Mouse (Mus musculus) left cerebral cortex, adult 2 months (tissue): ENCODE measurements at regions not wholly inside any gene's neighbourhood (a gene's known extent, or its start where the extent isn't known, plus 50 kb on each side); places are given as distances from the start of the nearest gene placed in this dataset.

Source experiments
- DNase-seq, 2 experiments: peaks; one replicate each; pipeline ENCODE4 v3.0.0; 2021 to 2022; ENCODE audit warnings: low spot score in 2 of 2, mixed read lengths in 1 of 2; ENCODE audit errors: extremely low spot score in 1 of 2
- H3K27ac ChIP-seq: fragments of 200-600 bp; 2 replicates; pipeline ENCODE4 v1.8.1; 2022
- H3K4me3 ChIP-seq: fragments of 200-600 bp; 2 replicates; pipeline ENCODE4 v1.8.1; 2022
- CTCF ChIP-seq: fragments of 200-600 bp; IDR thresholded peaks from 2 replicates; pipeline ENCODE4 v1.8.1; 2022; ENCODE audit warnings: antibody characterized with exemption, mild to moderate bottlenecking, moderate library complexity
- intact Hi-C: fragments of 180-260 bp; cut with DNase I; formaldehyde crosslinking; loops from one replicate; pipeline ENCODE4 v1.15.1; 2025

GRCm38 (mm10) chr5:148633999-148634398, 81.4 kb upstream of the Ubl3 start:
- TF ChIP-seq CTCF: no peak
- Histone ChIP-seq H3K4me3 (no peak overlapping the region), H3K27ac (no peak overlapping the region)
- no peak for DNase-seq
- intact Hi-C loops: no loop called here

DNA sequence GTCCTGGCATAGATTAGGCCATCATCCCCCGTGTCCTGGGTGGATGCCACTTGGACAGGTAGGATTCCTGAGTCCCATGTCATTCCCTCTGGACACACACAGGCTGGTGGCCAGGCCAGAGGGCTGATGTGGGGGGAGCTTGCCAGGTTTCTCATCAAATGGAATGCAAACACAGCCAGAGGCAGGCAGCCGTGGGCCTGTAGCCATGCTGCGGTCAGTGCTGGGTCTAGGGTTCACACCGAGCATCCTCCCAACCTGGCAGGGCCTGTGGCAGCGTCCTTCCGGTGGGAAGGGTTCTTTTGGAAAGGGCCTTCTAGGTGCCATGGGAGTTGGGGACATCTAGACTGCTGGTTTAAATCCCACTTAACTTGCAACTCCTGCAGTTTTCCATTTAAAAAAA, 80.7 kb upstream of the Ubl3 start:
- no peak for DNase-seq
- intact Hi-C loops: no loop called here
- no peak for TF ChIP-seq CTCF
- H3K27ac ChIP-seq: no peak overlapping the region
- no peak overlapping the region for H3K4me3 ChIP-seq

DNA sequence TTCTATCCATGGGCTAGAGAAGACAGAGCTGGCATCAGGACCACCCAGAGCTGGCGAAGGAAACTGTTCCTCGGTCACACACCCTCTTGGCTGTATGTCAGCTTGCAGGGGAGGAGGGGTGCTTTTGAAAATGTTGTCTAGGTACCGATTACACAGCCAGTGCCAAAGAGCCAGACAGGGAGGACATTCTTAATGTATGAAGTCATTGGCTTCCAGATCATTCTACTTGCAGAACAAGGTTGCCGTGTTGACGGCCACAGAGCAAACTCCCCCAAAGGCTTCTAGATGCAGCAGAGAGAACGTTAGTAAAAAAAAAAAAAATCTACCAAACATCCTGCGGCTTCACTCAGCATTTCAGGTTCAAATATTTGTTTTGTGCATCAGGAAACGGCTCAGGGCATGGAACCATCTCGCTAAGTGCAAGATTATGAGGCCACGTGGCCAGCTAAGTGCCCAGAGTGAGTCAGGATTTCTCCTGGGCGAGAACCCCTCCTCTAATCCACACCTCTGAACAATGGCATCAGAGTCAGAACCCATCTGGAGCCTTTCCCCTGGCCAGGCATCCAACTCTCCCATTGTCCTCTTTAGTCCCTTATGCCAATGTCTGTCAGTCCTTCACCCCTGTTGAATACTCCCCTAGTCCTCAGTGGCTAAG, 80.1 kb upstream of the Ubl3 start:
- intact Hi-C loops: no loop called here
- TF ChIP-seq CTCF: no peak
- no peak overlapping the region for H3K27ac ChIP-seq
- DNase-seq: no peak
- no peak overlapping the region for H3K4me3 ChIP-seq

GRCm38 (mm10) chr5:148631566-148631965, 79.0 kb upstream of the Ubl3 start:
- Histone ChIP-seq H3K4me3 (no peak overlapping the region), H3K27ac (no peak overlapping the region)
- no peak for DNase-seq
- no peak for TF ChIP-seq CTCF
- intact Hi-C loops: no loop called here

GRCm38 (mm10) chr5:148626014-148626413, 73.4 kb upstream of the Ubl3 start:
- no peak overlapping the region for H3K4me3 ChIP-seq
- intact Hi-C loops: no loop called here
- TF ChIP-seq CTCF: no peak
- DNase-seq: no peak
- no peak overlapping the region for H3K27ac ChIP-seq

- no peak for TF ChIP-seq CTCF
- DNase-seq: no peak
- H3K27ac ChIP-seq: no peak overlapping the region
- intact Hi-C loops: no loop called here
- H3K4me3 ChIP-seq: no peak overlapping the region
Observed at GRCm38 (mm10) chr5:148624649-148625405, 72.2 kb upstream of the Ubl3 start.

DNA sequence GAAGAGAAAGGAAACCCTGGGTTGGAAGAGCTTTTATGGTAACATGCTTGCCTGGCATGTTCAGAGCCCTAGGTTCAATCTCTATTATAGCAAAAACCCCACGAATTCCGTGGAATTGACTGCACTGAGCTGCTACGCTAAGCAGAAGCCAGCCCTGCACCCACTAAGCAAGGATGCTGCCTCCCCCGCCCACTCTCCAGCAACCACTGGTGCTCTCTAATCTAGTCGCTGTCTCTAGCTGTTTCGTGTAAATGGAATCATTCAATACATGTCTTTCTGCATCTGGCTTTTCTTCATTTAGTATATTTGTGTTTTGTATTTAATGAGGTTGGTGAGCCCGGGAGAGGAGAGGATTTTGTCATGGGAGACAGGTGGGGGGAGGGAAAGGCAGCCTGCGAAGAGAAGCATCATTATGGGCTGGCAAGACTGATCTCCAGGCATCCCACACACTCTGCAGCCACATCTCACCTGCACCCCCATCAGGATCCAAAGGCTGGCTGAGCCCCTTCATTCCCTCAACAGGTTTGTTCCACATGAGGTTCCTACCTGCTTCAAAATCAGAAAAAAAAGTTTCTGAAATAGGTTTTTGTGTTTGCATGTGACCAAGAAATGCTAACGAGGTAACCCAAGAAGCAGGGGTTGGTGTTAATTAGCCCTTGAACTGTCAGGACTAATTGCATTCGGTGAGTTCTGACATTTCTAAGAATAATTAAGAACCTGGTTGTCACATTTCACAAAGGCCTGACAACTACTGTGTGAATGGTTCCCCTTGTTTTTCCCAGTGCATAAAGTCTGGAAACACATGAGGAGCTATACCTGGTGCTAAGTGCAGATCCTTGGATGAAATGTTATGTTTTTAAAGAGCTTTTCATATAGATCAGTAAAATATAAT, 68.6 kb upstream of the Ubl3 start:
- H3K27ac ChIP-seq: no peak overlapping the region
- intact Hi-C loops: no loop called here
- peak; percentile 25 to 48 for DNase-seq
- TF ChIP-seq CTCF: no peak
- H3K4me3 ChIP-seq: no peak overlapping the region

DNA sequence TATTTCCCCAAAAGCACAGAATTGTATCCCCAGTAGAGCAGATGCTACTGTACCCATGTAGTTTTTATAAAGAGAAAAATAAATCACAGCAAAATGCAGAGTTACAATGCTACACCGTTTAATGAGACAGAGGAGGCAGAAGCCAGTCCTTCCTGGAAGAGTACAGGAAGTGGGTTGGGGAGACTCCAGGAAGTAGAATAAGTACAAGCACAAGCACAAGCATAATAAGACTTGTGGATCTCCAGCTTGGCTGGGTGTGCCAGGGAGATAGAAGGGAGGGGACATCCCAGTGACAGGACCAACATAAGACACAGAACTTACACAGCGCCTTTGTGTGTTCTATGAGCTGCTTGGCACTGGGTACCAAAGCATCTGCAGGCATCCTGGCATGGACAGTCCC, 67.3 kb upstream of the Ubl3 start:
- intact Hi-C loops: no loop called here
- H3K4me3 ChIP-seq: no peak overlapping the region
- H3K27ac ChIP-seq: no peak overlapping the region
- no peak for DNase-seq
- TF ChIP-seq CTCF: no peak

- intact Hi-C loops: no loop called here
- H3K4me3 ChIP-seq: no peak overlapping the region
- DNase-seq: no peak
- TF ChIP-seq CTCF: no peak
- H3K27ac ChIP-seq: no peak overlapping the region
Observed at GRCm38 (mm10) chr5:148616426-148616825, 63.8 kb upstream of the Ubl3 start.

DNA sequence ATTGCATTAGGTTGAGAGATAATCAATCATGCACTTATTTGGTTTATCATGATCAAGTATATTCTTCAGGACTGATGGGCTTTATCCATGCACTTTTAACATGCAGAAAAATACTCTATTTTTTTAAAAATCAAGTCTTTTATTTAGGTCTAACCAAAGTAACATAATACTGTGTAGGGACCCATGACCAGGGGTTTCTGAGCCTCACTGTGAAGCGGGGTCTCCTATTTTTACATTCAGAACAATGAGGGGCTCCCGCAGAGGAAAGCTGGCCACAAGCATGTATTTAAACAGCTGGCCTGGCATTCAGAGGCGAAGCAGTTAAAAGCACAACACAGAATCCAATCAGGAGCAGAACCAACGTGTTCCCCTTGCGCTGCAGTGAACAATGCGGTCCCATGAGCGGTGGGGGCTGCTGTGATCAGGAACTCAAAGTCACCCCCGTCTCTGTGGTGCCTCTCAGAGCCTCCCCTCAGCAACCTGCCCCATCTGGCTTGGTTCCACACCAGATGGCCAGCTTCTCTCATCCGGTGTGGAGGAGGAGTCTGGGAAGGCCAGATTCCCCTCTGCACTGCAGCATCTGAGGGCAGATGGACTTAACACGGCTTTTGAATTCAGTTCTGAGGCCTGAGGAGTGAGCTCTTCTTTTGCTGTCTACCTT, 63.2 kb upstream of the Ubl3 start:
- intact Hi-C loops: no loop called here
- DNase-seq: no peak
- no peak overlapping the region for H3K4me3 ChIP-seq

DNA sequence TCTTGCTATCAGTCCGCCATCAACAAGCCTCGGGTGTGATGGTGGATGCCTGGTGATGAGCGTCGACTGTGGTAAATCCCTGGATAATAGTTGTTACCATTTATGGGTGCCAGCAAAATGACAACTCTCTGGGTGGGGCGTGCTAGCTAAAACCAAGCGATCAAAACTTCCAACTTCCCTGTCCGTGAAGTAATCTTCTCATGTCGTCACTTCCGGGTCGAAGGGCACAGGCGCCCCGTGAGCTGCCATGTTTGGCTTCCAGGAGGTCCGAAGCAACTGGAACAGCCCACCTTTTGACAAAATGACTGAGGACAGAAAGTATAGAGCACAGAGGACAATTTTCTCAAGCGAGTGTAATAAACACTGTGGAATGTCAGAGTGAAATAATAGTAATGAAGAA, 62.5 kb upstream of the Ubl3 start:
- TF ChIP-seq CTCF: no peak
- no peak overlapping the region for H3K4me3 ChIP-seq
- DNase-seq: no peak
- intact Hi-C loops: no loop called here
- no peak overlapping the region for H3K27ac ChIP-seq

More for the DNA sequence above, 63.2 kb upstream of the Ubl3 start:
- no peak for TF ChIP-seq CTCF
- no peak overlapping the region for H3K27ac ChIP-seq

DNA sequence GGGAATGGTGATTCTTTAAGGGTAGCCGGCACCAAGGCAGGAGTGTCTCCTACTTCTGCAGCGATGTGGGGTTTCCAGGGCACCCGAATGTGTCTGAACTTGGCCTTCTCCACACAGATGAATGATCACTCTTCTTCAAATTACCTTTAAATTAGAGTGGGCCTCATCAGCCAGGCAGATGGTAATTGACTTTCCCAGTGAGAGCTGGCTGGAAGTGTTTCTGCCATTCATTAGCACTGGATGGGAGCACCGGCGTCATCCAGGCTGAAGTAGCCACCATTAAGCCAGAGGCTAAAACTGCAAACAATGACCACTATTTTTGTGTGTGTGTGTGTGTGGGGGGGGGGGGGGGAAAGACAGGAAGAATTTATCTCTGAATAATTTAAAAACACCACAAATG, 58.7 kb upstream of the Ubl3 start:
- no peak for TF ChIP-seq CTCF

More for the DNA sequence above, 58.7 kb upstream of the Ubl3 start:
- intact Hi-C loops: no loop called here
- H3K4me3 ChIP-seq: no peak overlapping the region
- H3K27ac ChIP-seq: no peak overlapping the region
- DNase-seq: no peak
